Mouse (Mus musculus): ENCODE measurements around the gene Gtf2a2. TPM values are rescaled to one million over a fixed set of nuclear protein-coding genes. Genes with fewer than 3 reads are reported as not detected.
A peak's percentile ranks its signal among the peaks of the same experiment; 100 is the strongest.

Gtf2a2 gene
- total and polyA plus RNA-seq, 3 experiments = 74.9 to 75.8 TPM; not detected in 1

- no peak for DNase-seq (ENCODE audit: low read depth, low spot score)
- peaks cover 0 to 1% of the 10 kb centered on the region in 2 experiments; a peak in 2 of 4 replicates for H3K27me3 ChIP-seq (ENCODE audit: control insufficient read depth in 1 of 2, insufficient read depth in 2 of 2, low read length in 2 of 2)
These were observed 27.4 kb downstream of the Gtf2a2 start for GRCm38 (mm10) chr9:70039597-70040385.

GRCm38 (mm10) chr9:70040570-70040969 is 28.2 kb downstream of the Gtf2a2 start:
- DNase-seq (ENCODE audit: low read depth, low spot score) = no peak
- Histone ChIP-seq H3K79me2 (ENCODE audit: control insufficient read depth, insufficient read depth, low read length, poor library complexity) (no peaks in the 10 kb centered on the region), H3K9me3 (replicated peaks; ENCODE audit: insufficient read depth, low read length) (no peaks in the 10 kb centered on the region), H3K4me1 (ENCODE audit: control insufficient read depth in 1 of 2, insufficient read depth in 2 of 2, low read length in 2 of 2) (peaks cover 0 to 1% of the 10 kb centered on the region in 2 experiments; a peak in 1 of 4 replicates), H3K27me3 (ENCODE audit: control insufficient read depth in 1 of 2, insufficient read depth in 2 of 2, low read length in 2 of 2) (no peaks in the 10 kb centered on the region; a peak in 1 of 4 replicates), H3K9ac (ENCODE audit: control insufficient read depth, low read depth, low read length, poor library complexity, severe bottlenecking) (no peak overlapping the region), H3K4me3 (ENCODE audit: control insufficient read depth in 1 of 2, insufficient read depth in 1 of 2, low read depth in 2 of 2, low read length in 2 of 2) (no peak overlapping the region), H3K27ac (ENCODE audit: control insufficient read depth, low read depth, low read length) (no peak overlapping the region), H3K36me3 (ENCODE audit: control insufficient read depth in 1 of 2, insufficient read depth in 2 of 2, low read length in 2 of 2) (peaks cover 0 to 2% of the 10 kb centered on the region in 2 experiments; a peak in 1 of 4 replicates)
- TF ChIP-seq SIN3A (IDR thresholded peaks at IDR 0.05; ENCODE audit: low read length) = no peak
- peak in 1 of 3 experiments; percentile 9; a peak in 2 of 6 replicates for TF ChIP-seq CTCF (IDR thresholded peaks at IDR 0.05 in 2 of 3, conservative IDR thresholded peaks at IDR 0.05 in 1 of 3; ENCODE audit: control insufficient read depth in 1 of 3, insufficient read depth in 1 of 3, low read depth in 2 of 3, low read length in 3 of 3, poor library complexity in 1 of 3, severe bottlenecking in 1 of 3)

More at GRCm38 (mm10) chr9:70039597-70040385, 27.4 kb downstream of the Gtf2a2 start:
- H3K27ac ChIP-seq (ENCODE audit: control insufficient read depth, low read depth, low read length) = no peak overlapping the region
- no peak overlapping the region for H3K4me3 ChIP-seq (ENCODE audit: control insufficient read depth in 1 of 2, insufficient read depth in 1 of 2, low read depth in 2 of 2, low read length in 2 of 2)
- H3K36me3 ChIP-seq (ENCODE audit: control insufficient read depth in 1 of 2, insufficient read depth in 2 of 2, low read length in 2 of 2) = no peaks in the 10 kb centered on the region
- H3K9ac ChIP-seq (ENCODE audit: control insufficient read depth, low read depth, low read length, poor library complexity, severe bottlenecking) = no peak overlapping the region
- no peaks in the 10 kb centered on the region for H3K9me3 ChIP-seq (replicated peaks; ENCODE audit: insufficient read depth, low read length)
- no peaks in the 10 kb centered on the region for H3K79me2 ChIP-seq (ENCODE audit: control insufficient read depth, insufficient read depth, low read length, poor library complexity)
- no peaks in the 10 kb centered on the region for H3K4me1 ChIP-seq (ENCODE audit: control insufficient read depth in 1 of 2, insufficient read depth in 2 of 2, low read length in 2 of 2)
- TF ChIP-seq GATA1 (IDR thresholded peaks at IDR 0.05; ENCODE audit: low read depth, low read length) = no peak
- no peak for TF ChIP-seq HCFC1 (IDR thresholded peaks at IDR 0.05; ENCODE audit: low read depth, low read length)
- no peak for TF ChIP-seq CHD2 (IDR thresholded peaks at IDR 0.05; ENCODE audit: low read length)
- no peak for TF ChIP-seq ZC3H11A (IDR thresholded peaks at IDR 0.05; ENCODE audit: low read depth, low read length)
- TF ChIP-seq MYB (IDR thresholded peaks at IDR 0.05; ENCODE audit: low read depth, low read length) = no peak
- TF ChIP-seq ZMIZ1 (IDR thresholded peaks at IDR 0.05; ENCODE audit: low read depth, low read length) = no peak
- TF ChIP-seq EP300 (IDR thresholded peaks at IDR 0.05; ENCODE audit: low read depth in 1 of 2, low read length in 2 of 2) = no peak
- TF ChIP-seq SMC3 (IDR thresholded peaks at IDR 0.05; ENCODE audit: low read depth, low read length) = no peak
- TF ChIP-seq SIN3A (IDR thresholded peaks at IDR 0.05; ENCODE audit: low read length) = no peak
- TF ChIP-seq NELFE (IDR thresholded peaks at IDR 0.05; ENCODE audit: low read depth, low read length) = no peak
- TF ChIP-seq RCOR1 (IDR thresholded peaks at IDR 0.05; ENCODE audit: low read depth, low read length) = no peak
- no peak for TF ChIP-seq KAT2A (conservative IDR thresholded peaks at IDR 0.05; ENCODE audit: low read depth, low read length)
- TF ChIP-seq MAFK (IDR thresholded peaks at IDR 0.05; ENCODE audit: borderline replicate concordance, low read depth, low read length) = no peak
- no peak for TF ChIP-seq MXI1 (IDR thresholded peaks at IDR 0.05; ENCODE audit: low read depth, low read length)
- TF ChIP-seq RAD21 (IDR thresholded peaks at IDR 0.05; ENCODE audit: low read depth, low read length) = no peak
- no peak for TF ChIP-seq ZNF384 (IDR thresholded peaks at IDR 0.05; ENCODE audit: low read depth, low read length)
- TF ChIP-seq ETS1 (IDR thresholded peaks at IDR 0.05; ENCODE audit: low read depth, low read length) = no peak
- TF ChIP-seq MAZ (IDR thresholded peaks at IDR 0.05; ENCODE audit: low read depth, low read length) = no peak
